Mouse (Mus musculus): ENCODE measurements around the gene Rbbp8nl. TPM values are rescaled to one million over a fixed set of nuclear protein-coding genes. Genes with fewer than 3 reads are reported as not detected.

The Rbbp8nl gene
- polyA plus RNA-seq, 1 experiment = not detected

DNA sequence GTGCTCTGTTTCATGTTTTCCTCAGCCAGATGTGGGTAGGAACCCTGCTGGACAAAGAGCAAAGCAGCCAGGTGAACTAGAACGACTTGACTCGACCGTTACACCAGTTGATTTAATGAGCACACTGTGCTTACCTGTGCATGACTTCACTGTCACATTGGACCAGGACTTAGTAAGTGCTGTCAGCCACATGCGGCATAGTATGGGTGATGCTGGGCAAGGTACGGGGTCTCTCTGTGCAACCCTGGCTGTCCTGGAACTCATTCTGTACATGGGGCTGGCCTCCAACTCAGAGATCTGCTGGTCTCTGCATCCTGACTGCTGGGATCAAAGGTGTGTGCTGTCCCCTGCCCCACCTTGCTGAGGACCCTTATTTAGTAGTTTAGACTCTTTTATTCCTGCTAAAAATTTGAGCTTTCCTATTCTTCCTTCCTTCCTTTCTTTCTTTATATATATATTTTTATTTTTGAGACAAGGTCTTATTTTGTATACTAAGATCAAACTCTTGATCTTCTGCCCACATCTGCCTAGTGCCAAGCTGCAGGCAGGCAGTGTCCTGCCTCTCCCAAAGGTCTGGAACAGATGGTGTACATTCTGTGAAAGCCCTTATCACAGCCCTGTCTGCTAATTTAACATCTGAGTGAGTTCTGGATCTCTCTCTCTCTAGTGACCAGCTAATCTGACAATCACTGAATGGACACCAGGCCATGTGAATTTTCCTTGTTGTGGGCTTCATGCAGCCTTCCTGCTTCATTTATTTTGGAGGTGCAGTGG is 35.1 kb downstream of the Rbbp8nl start:
- peaks cover 42% of the 10 kb centered on the region for H3K4me1 ChIP-seq (ENCODE audit: control insufficient read depth)
- H3K36me3 ChIP-seq (ENCODE audit: control insufficient read depth) = peaks cover 18% of the 10 kb centered on the region
- H3K4me3 ChIP-seq (replicated peaks) = no peak overlapping the region

GRCm38 (mm10) chr2:180251838-180252237 is 37.8 kb downstream of the Rbbp8nl start:
- H3K4me3 ChIP-seq (replicated peaks) = no peak overlapping the region
- H3K36me3 ChIP-seq (ENCODE audit: control insufficient read depth) = no peaks in the 10 kb centered on the region
- no peaks in the 10 kb centered on the region for H3K27me3 ChIP-seq (ENCODE audit: control insufficient read depth)
- no peaks in the 10 kb centered on the region for H3K9me3 ChIP-seq (ENCODE audit: control insufficient read depth, low read length)
- TF ChIP-seq TAL1 (IDR thresholded peaks at IDR 0.05; ENCODE audit: low read length) (no peak), GATA1 (IDR thresholded peaks at IDR 0.05; ENCODE audit: low read length) (no peak)
- H3K4me1 ChIP-seq (ENCODE audit: control insufficient read depth) = peaks cover 25% of the 10 kb centered on the region

More for the DNA sequence above, 35.1 kb downstream of the Rbbp8nl start:
- TF ChIP-seq TAL1 (IDR thresholded peaks at IDR 0.05; ENCODE audit: low read length) = no peak
- TF ChIP-seq GATA1 (IDR thresholded peaks at IDR 0.05; ENCODE audit: low read length) = no peak
- H3K9me3 ChIP-seq (ENCODE audit: control insufficient read depth, low read length) = no peaks in the 10 kb centered on the region
- no peaks in the 10 kb centered on the region for H3K27me3 ChIP-seq (ENCODE audit: control insufficient read depth)

DNA sequence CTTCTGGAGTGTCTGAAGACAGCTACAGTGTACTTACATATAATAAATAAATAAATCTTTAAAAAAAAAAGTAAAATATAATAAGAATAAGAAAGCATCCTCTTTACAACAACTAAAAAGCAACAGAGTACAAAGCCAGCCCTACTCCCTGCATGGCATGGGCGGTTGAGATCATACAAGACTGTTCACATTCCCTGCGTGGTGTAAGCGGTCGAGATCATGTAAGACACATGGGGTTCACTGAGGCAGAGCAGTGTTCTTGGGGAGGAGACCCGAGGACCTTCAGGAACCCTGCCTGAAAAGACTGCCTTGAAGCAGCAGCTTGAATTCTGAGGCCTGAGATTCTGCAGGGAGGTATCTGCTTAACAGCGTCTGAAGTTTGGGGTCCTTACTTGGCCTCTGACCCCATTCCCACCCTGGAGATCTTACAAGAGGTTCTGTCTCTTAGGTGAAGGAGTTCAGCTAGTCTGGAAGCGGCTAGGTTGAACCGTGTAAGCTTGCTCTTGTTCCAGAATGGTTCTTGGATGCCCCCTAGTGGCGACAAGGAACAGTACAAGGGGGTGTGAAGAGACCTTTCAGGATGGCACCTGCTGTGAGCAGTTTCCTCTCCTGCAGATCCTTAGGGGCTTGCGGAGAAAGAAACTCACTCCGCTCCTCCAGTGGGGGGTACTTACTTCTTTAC is 38.6 kb downstream of the Rbbp8nl start:
- Histone ChIP-seq H3K9me3 (ENCODE audit: control insufficient read depth, low read length) (no peaks in the 10 kb centered on the region), H3K4me3 (replicated peaks) (no peak overlapping the region), H3K36me3 (ENCODE audit: control insufficient read depth) (no peaks in the 10 kb centered on the region), H3K4me1 (ENCODE audit: control insufficient read depth) (peaks cover 17% of the 10 kb centered on the region), H3K27me3 (ENCODE audit: control insufficient read depth) (no peaks in the 10 kb centered on the region)
- TF ChIP-seq GATA1 (IDR thresholded peaks at IDR 0.05; ENCODE audit: low read length) (no peak), TAL1 (IDR thresholded peaks at IDR 0.05; ENCODE audit: low read length) (no peak)

DNA sequence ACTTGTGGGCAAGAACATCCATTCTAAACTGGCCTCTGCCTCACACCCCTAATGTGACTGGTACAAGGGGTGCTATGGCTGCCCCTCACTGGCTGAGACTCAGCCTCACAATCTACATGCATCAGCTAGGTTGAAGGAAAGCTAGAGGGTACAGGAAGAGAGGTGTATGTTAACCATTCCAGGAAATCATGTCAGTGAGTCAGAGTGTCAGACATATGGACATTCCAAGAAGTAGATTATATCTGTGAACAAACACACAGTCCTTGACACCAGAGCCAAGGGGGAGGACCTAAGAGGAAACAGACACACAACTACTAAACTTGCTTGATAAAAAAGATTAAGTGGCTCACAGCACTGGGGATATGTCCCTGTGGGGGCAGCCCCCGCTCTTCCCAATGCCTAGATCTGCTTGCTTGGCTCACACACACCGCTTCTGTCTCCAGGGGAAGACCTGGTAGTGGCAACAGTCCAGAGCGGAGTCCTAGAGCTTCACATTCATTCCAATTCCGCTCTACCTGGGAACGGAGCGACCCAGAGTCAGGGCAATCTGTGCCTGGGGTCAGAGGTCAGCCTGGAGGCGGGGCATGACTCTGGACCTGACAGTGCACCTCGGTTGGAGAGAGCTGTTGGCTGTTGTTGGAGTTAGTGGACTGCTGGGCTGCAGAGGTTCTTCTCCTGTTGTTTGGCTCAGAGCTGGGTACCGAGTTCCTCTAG is 40.6 kb downstream of the Rbbp8nl start:
- Histone ChIP-seq H3K9me3 (ENCODE audit: control insufficient read depth, low read length) (no peaks in the 10 kb centered on the region), H3K36me3 (ENCODE audit: control insufficient read depth) (no peaks in the 10 kb centered on the region), H3K27me3 (ENCODE audit: control insufficient read depth) (no peaks in the 10 kb centered on the region), H3K4me3 (replicated peaks) (no peak overlapping the region), H3K4me1 (ENCODE audit: control insufficient read depth) (peaks cover 11% of the 10 kb centered on the region)
- TF ChIP-seq TAL1 (IDR thresholded peaks at IDR 0.05; ENCODE audit: low read length) (no peak), GATA1 (IDR thresholded peaks at IDR 0.05; ENCODE audit: low read length) (no peak)

- Histone ChIP-seq H3K36me3 (ENCODE audit: control insufficient read depth) (no peaks in the 10 kb centered on the region), H3K4me1 (ENCODE audit: control insufficient read depth) (peaks cover 11% of the 10 kb centered on the region), H3K9me3 (ENCODE audit: control insufficient read depth, low read length) (no peaks in the 10 kb centered on the region), H3K4me3 (replicated peaks) (no peak overlapping the region), H3K27me3 (ENCODE audit: control insufficient read depth) (no peaks in the 10 kb centered on the region)
- TF ChIP-seq GATA1 (IDR thresholded peaks at IDR 0.05; ENCODE audit: low read length) (no peak), TAL1 (IDR thresholded peaks at IDR 0.05; ENCODE audit: low read length) (no peak)
These were observed 41.8 kb downstream of the Rbbp8nl start for GRCm38 (mm10) chr2:180247916-180248315.

GRCm38 (mm10) chr2:180243108-180243507 is 46.6 kb downstream of the Rbbp8nl start:
- Histone ChIP-seq H3K4me3 (replicated peaks) (no peak overlapping the region), H3K36me3 (ENCODE audit: control insufficient read depth) (no peaks in the 10 kb centered on the region)
- no peak for TF ChIP-seq GATA1 (IDR thresholded peaks at IDR 0.05; ENCODE audit: low read length)
- TF ChIP-seq TAL1 (IDR thresholded peaks at IDR 0.05; ENCODE audit: low read length) = no peak

DNA sequence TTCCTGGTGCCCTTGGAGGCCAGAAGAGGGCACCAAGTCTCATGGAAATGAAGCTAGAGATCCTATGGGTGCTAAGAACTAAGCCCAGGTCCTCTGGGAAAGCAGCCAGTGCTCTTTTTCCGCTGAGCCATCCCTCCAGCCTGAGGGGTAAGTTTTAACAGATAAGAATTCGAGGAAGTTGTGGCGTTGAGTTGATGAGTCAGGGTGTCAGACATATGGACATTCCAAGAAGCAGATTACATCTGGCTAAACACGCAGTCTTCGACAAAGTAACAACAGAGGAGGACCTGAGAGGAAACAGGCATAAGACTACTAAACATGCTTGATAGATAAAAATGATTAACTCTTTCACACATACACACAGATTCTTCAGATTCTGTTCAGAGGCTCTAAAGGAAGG is 51.1 kb downstream of the Rbbp8nl start:
- Histone ChIP-seq H3K9me3 (ENCODE audit: control insufficient read depth, low read length) (peaks cover 8% of the 10 kb centered on the region; the same call in 1 of the 2 replicates), H3K27me3 (ENCODE audit: control insufficient read depth) (no peaks in the 10 kb centered on the region; the same call in 1 of the 2 replicates), H3K4me1 (ENCODE audit: control insufficient read depth) (peaks cover 51% of the 10 kb centered on the region), H3K4me3 (replicated peaks) (no peak overlapping the region), H3K36me3 (ENCODE audit: control insufficient read depth) (no peaks in the 10 kb centered on the region)
- TF ChIP-seq TAL1 (IDR thresholded peaks at IDR 0.05; ENCODE audit: low read length) (no peak), GATA1 (IDR thresholded peaks at IDR 0.05; ENCODE audit: low read length) (no peak)

More at GRCm38 (mm10) chr2:180243108-180243507, 46.6 kb downstream of the Rbbp8nl start:
- Histone ChIP-seq H3K4me1 (ENCODE audit: control insufficient read depth) (peaks cover 13% of the 10 kb centered on the region), H3K27me3 (ENCODE audit: control insufficient read depth) (no peaks in the 10 kb centered on the region; the same call in 1 of the 2 replicates), H3K9me3 (ENCODE audit: control insufficient read depth, low read length) (peaks cover 8% of the 10 kb centered on the region; the same call in 1 of the 2 replicates)

GRCm38 (mm10) chr2:180237601-180238345 is 51.9 kb downstream of the Rbbp8nl start:
- no peaks in the 10 kb centered on the region; the same call in 1 of the 2 replicates for H3K27me3 ChIP-seq (ENCODE audit: control insufficient read depth)
- peaks cover 8% of the 10 kb centered on the region; the same call in 1 of the 2 replicates for H3K9me3 ChIP-seq (ENCODE audit: control insufficient read depth, low read length)
- H3K4me1 ChIP-seq (ENCODE audit: control insufficient read depth) = peaks cover 59% of the 10 kb centered on the region
- H3K4me3 ChIP-seq (replicated peaks) = no peak overlapping the region
- TF ChIP-seq TAL1 (IDR thresholded peaks at IDR 0.05; ENCODE audit: low read length) (no peak), GATA1 (IDR thresholded peaks at IDR 0.05; ENCODE audit: low read length) (no peak)
- H3K36me3 ChIP-seq (ENCODE audit: control insufficient read depth) = no peaks in the 10 kb centered on the region
